Mouse (Mus musculus) limb, embryonic 15.5 days (tissue): ENCODE measurements around the gene Atxn7l1. TPM values are rescaled to one million over a fixed set of nuclear protein-coding genes. Genes with fewer than 3 reads are reported as not detected.
"Not testable (repeated sequence)": the region's sequence is repeated elsewhere in the genome, so short reads cannot be mapped to it uniquely, and the experiment has no call there.

Experiments
- ATAC-seq: fragments of 200-750 bp; cut with Nextera tagmentation; 2 replicates; pipeline ENCODE4 v1.8.0; 2017; ENCODE audit warnings: low read depth, moderate TSS enrichment; ENCODE audit not compliant: insufficient number of reproducible peaks, low FRiP score, low TSS enrichment
- H3K27ac ChIP-seq: fragments of 300-500 bp; sonication (generic); 2 replicates; pipeline ENCODE4 v1.5.1; 2015; ENCODE audit warnings: moderate library complexity, mild to moderate bottlenecking, inconsistent platforms
- H3K27me3 ChIP-seq: fragments of 300-500 bp; sonication (generic); 2 replicates; pipeline ENCODE4 v1.6.1; 2015; ENCODE audit warnings: inconsistent platforms
- H3K36me3 ChIP-seq: fragments of 300-500 bp; sonication (generic); 2 replicates; pipeline ENCODE4 v1.6.1; 2015; ENCODE audit warnings: inconsistent platforms
- H3K4me1 ChIP-seq: fragments of 300-500 bp; sonication (generic); 2 replicates; pipeline ENCODE4 v1.6.1; 2015; ENCODE audit warnings: inconsistent platforms
- H3K4me2 ChIP-seq: fragments of 300-500 bp; sonication (generic); 2 replicates; pipeline ENCODE4 v1.6.1; 2015; ENCODE audit warnings: mild to moderate bottlenecking, inconsistent platforms
- H3K4me3 ChIP-seq: fragments of 300-500 bp; sonication (generic); 2 replicates; pipeline ENCODE4 v1.5.1; 2015; ENCODE audit warnings: mild to moderate bottlenecking, inconsistent platforms
- H3K9ac ChIP-seq: fragments of 300-500 bp; sonication (generic); 2 replicates; pipeline ENCODE4 v1.6.1; 2015; ENCODE audit warnings: inconsistent platforms
- H3K9me3 ChIP-seq: fragments of 300-500 bp; sonication (generic); 2 replicates; pipeline ENCODE4 v1.6.1; 2016; ENCODE audit warnings: inconsistent platforms
- WGBS: fragments of 180-500 bp; shearing (Covaris S2); methylation state at CpG from one replicate; pipeline ENCODE4 v1.1.7; 2015; 5-methylcytosine and 5-hydroxymethylcytosine counted together
- polyA plus RNA-seq: library from polyadenylated mRNA; unstranded; fragments of >200 nt; fragmentation: Nextera tagmentation; extraction: Ambion mirVana; gene quantifications from 2 replicates; pipeline ENCODE4 v1.2.1, GENCODE M21; 2015

Atxn7l1 gene
- polyA plus RNA-seq, 1 experiment from 2014 or later: 10.9 TPM

GRCm38 (mm10) chr12:33156334-33157018 lies 9.0 kb downstream of the Atxn7l1 start:
- no peaks in the 10 kb centered on the region for H3K27me3 ChIP-seq
- H3K9ac ChIP-seq: no peak overlapping the region
- WGBS: 86% methylated on average over 7 of the region's 7 CpGs
- H3K4me2 ChIP-seq: no peak overlapping the region
- peaks cover 7% of the 10 kb centered on the region; the same call in 1 of the 2 replicates for H3K4me1 ChIP-seq
- ATAC-seq: no peak
- H3K9me3 ChIP-seq: no peaks in the 10 kb centered on the region
- H3K36me3 ChIP-seq: peaks cover 7% of the 10 kb centered on the region; the same call in 1 of the 2 replicates
- H3K27ac ChIP-seq: no peak overlapping the region
- no peak overlapping the region for H3K4me3 ChIP-seq

GRCm38 (mm10) chr12:33158256-33158655 lies 10.8 kb downstream of the Atxn7l1 start:
- 65% methylated on average over 8 of the region's 8 CpGs for WGBS
- H3K27me3 ChIP-seq: no peaks in the 10 kb centered on the region
- H3K4me3 ChIP-seq: no peak overlapping the region
- no peak overlapping the region for H3K27ac ChIP-seq
- no peak overlapping the region for H3K4me2 ChIP-seq
- ATAC-seq: no peak
- peaks cover 7% of the 10 kb centered on the region; the same call in 1 of the 2 replicates for H3K36me3 ChIP-seq
- H3K9ac ChIP-seq: no peak overlapping the region
- H3K9me3 ChIP-seq: no peaks in the 10 kb centered on the region
- peaks cover 14% of the 10 kb centered on the region for H3K4me1 ChIP-seq

GRCm38 (mm10) chr12:33160406-33160805 lies 12.9 kb downstream of the Atxn7l1 start:
- WGBS: 82% methylated on average over 7 of the region's 7 CpGs
- Histone ChIP-seq H3K9me3 (no peaks in the 10 kb centered on the region), H3K4me1 (peaks cover 11% of the 10 kb centered on the region), H3K4me3 (no peak overlapping the region), H3K4me2 (no peak overlapping the region), H3K36me3 (0 out of 2 replicates have a peak, but pooled peaks cover 5% of the 10 kb centered on the region), H3K27ac (no peak overlapping the region), H3K27me3 (no peaks in the 10 kb centered on the region), H3K9ac (no peak overlapping the region)
- no peak for ATAC-seq

GRCm38 (mm10) chr12:33162541-33162940 lies 15.0 kb downstream of the Atxn7l1 start:
- ATAC-seq: peak; percentile 69
- H3K9ac ChIP-seq: no peak overlapping the region
- no peaks in the 10 kb centered on the region for H3K9me3 ChIP-seq
- H3K27me3 ChIP-seq: no peaks in the 10 kb centered on the region
- H3K27ac ChIP-seq: peak overlapping the region; percentile 79
- H3K4me3 ChIP-seq: no peak overlapping the region
- H3K4me1 ChIP-seq: peaks cover 11% of the 10 kb centered on the region
- WGBS: 17% methylated on average over 12 of the region's 12 CpGs
- peak overlapping the region; percentile 30 for H3K4me2 ChIP-seq
- H3K36me3 ChIP-seq: no peaks in the 10 kb centered on the region

GRCm38 (mm10) chr12:33164019-33164418 lies 16.5 kb downstream of the Atxn7l1 start:
- not testable (repeated sequence) for H3K27ac ChIP-seq, H3K27me3 ChIP-seq, H3K4me2 ChIP-seq, H3K36me3 ChIP-seq, H3K9me3 ChIP-seq, ATAC-seq, H3K4me3 ChIP-seq, H3K9ac ChIP-seq
- H3K4me1 ChIP-seq: peaks cover 11% of the 10 kb centered on the region
- WGBS: 89% methylated on average over 5 of the region's 5 CpGs

GRCm38 (mm10) chr12:33166712-33167111 lies 19.2 kb downstream of the Atxn7l1 start:
- peaks cover 8% of the 10 kb centered on the region for H3K4me1 ChIP-seq
- no peak for ATAC-seq
- H3K9me3 ChIP-seq: no peaks in the 10 kb centered on the region
- H3K4me3 ChIP-seq: no peak overlapping the region
- no peaks in the 10 kb centered on the region for H3K27me3 ChIP-seq
- no peaks in the 10 kb centered on the region for H3K36me3 ChIP-seq
- 61% methylated on average over 8 of the region's 8 CpGs for WGBS
- no peak overlapping the region for H3K27ac ChIP-seq
- H3K9ac ChIP-seq: no peak overlapping the region
- H3K4me2 ChIP-seq: no peak overlapping the region

GRCm38 (mm10) chr12:33167545-33167944 lies 20.1 kb downstream of the Atxn7l1 start:
- H3K4me1 ChIP-seq: peaks cover 3% of the 10 kb centered on the region
- no peaks in the 10 kb centered on the region for H3K36me3 ChIP-seq
- H3K9me3 ChIP-seq: no peaks in the 10 kb centered on the region
- no peak overlapping the region for H3K9ac ChIP-seq
- no peaks in the 10 kb centered on the region for H3K27me3 ChIP-seq
- no peak overlapping the region for H3K4me3 ChIP-seq
- ATAC-seq: no peak
- no peak overlapping the region for H3K4me2 ChIP-seq
- WGBS: 45% methylated on average over 5 of the region's 5 CpGs
- H3K27ac ChIP-seq: no peak overlapping the region

GRCm38 (mm10) chr12:33168491-33168890 lies 21.0 kb downstream of the Atxn7l1 start:
- no peaks in the 10 kb centered on the region for H3K36me3 ChIP-seq
- 94% methylated on average over 2 of the region's 2 CpGs for WGBS
- no peak overlapping the region for H3K4me3 ChIP-seq
- H3K27me3 ChIP-seq: no peaks in the 10 kb centered on the region
- H3K9ac ChIP-seq: no peak overlapping the region
- H3K4me1 ChIP-seq: no peaks in the 10 kb centered on the region
- ATAC-seq: no peak
- no peak overlapping the region for H3K4me2 ChIP-seq
- H3K9me3 ChIP-seq: no peaks in the 10 kb centered on the region
- H3K27ac ChIP-seq: no peak overlapping the region

- H3K9ac ChIP-seq: no peak overlapping the region
- H3K27me3 ChIP-seq: no peaks in the 10 kb centered on the region
- H3K4me3 ChIP-seq: no peak overlapping the region
- peaks cover 13% of the 10 kb centered on the region for H3K4me1 ChIP-seq
- no peaks in the 10 kb centered on the region for H3K9me3 ChIP-seq
- no peak for ATAC-seq
- no peak overlapping the region for H3K27ac ChIP-seq
- no peaks in the 10 kb centered on the region for H3K36me3 ChIP-seq
- WGBS: 87% methylated on average over 11 of the region's 11 CpGs
- H3K4me2 ChIP-seq: no peak overlapping the region
Observed at GRCm38 (mm10) chr12:33169777-33170494, 22.4 kb downstream of the Atxn7l1 start.

- no peak overlapping the region for H3K9ac ChIP-seq
- WGBS: 77% methylated on average over 7 of the region's 7 CpGs
- H3K27ac ChIP-seq: no peak overlapping the region
- no peak overlapping the region for H3K4me3 ChIP-seq
- ATAC-seq: no peak
- H3K27me3 ChIP-seq: no peaks in the 10 kb centered on the region
- H3K4me2 ChIP-seq: no peak overlapping the region
- no peaks in the 10 kb centered on the region for H3K36me3 ChIP-seq
- no peaks in the 10 kb centered on the region for H3K9me3 ChIP-seq
- H3K4me1 ChIP-seq: peaks cover 22% of the 10 kb centered on the region
Observed at GRCm38 (mm10) chr12:33170822-33171221, 23.3 kb downstream of the Atxn7l1 start.

- H3K36me3 ChIP-seq: no peaks in the 10 kb centered on the region
- H3K4me1 ChIP-seq: peaks cover 30% of the 10 kb centered on the region
- no peaks in the 10 kb centered on the region for H3K9me3 ChIP-seq
- no peak overlapping the region for H3K4me3 ChIP-seq
- H3K4me2 ChIP-seq: no peak overlapping the region
- H3K9ac ChIP-seq: no peak overlapping the region
- WGBS: 70% methylated on average over 9 of the region's 9 CpGs
- no peak for ATAC-seq
- H3K27me3 ChIP-seq: no peaks in the 10 kb centered on the region
- no peak overlapping the region for H3K27ac ChIP-seq
Observed at GRCm38 (mm10) chr12:33172926-33173325, 25.4 kb downstream of the Atxn7l1 start.

GRCm38 (mm10) chr12:33173720-33174141 lies 26.2 kb downstream of the Atxn7l1 start:
- H3K4me3 ChIP-seq: no peak overlapping the region
- H3K36me3 ChIP-seq: no peaks in the 10 kb centered on the region
- H3K27me3 ChIP-seq: no peaks in the 10 kb centered on the region
- no peak overlapping the region for H3K4me2 ChIP-seq
- H3K9me3 ChIP-seq: no peaks in the 10 kb centered on the region
- no peak overlapping the region for H3K9ac ChIP-seq
- peaks cover 30% of the 10 kb centered on the region for H3K4me1 ChIP-seq
- 0 out of 2 replicates have a peak overlapping the region, but pooled peaks have one; percentile 11 for H3K27ac ChIP-seq
- ATAC-seq: no peak; the same call in 1 of the 2 replicates
- 72% methylated on average over 8 of the region's 8 CpGs for WGBS
